Mouse (Mus musculus) Patski (cell line): ENCODE data around the gene Mzt1. TPM values are rescaled to one million over a fixed set of nuclear protein-coding genes. Genes with fewer than 3 reads are reported as not detected.

ENCODE experiments used
- ATAC-seq: fragments of 100-300 bp; one replicate; pipeline ENCODE4 v1.8.0; 2021
- CTCF ChIA-PET: fragments of 350-600 bp; sonication (Branson Sonifier 250); formaldehyde crosslinking; loops from one replicate; lab custom pipeline; 2022; ENCODE audit warnings: inconsistent platforms; lab: Charles Lee
- POLR2A ChIA-PET: fragments of 350-600 bp; sonication (Branson Sonifier 250); formaldehyde crosslinking; loops from one replicate; lab custom pipeline; 2022; ENCODE audit warnings: antibody characterized with exemption, inconsistent platforms; lab: Charles Lee
- DNase-seq: peaks from one replicate; pipeline ENCODE4 v3.0.0-alpha.2; 2011; ENCODE audit warnings: low read depth, low spot score
- H3K27me3 ChIP-seq: fragments of 371-371 bp; one replicate; pipeline ENCODE4 v1.5.1; 2021
- CTCF ChIP-seq: fragments of 100-300 bp; IDR thresholded peaks from one replicate; pipeline ENCODE4 v1.5.1; 2021
- in situ Hi-C: fragments of 300-500 bp; cut with MboI; formaldehyde crosslinking; loops from 3 replicates; pipeline ENCODE4 v1.11.1; 2018; ENCODE audit warnings: low pct_unique_long_range_greater_than_20kb, mixed read lengths
- polyA plus RNA-seq: library from polyadenylated mRNA; unstranded; gene quantifications from one replicate; pipeline ENCODE4 v1.2.3, GENCODE M21; 2021

Mzt1 gene
- polyA plus RNA-seq: 40.5 TPM

- ChIA-PET CTCF (no interaction called here), POLR2A (no interaction called here)
- ATAC-seq (peak; percentile 100), DNase-seq (peak; percentile 64)
- H3K27me3 ChIP-seq: no peaks in the 10 kb centered on the region
- in situ Hi-C loops: no loop called here
- no peak for TF ChIP-seq CTCF
Measured at GRCm38 (mm10) chr14:99046031-99046781, at the start of gene Mzt1, which contains the start of gene Bora. Mzt1 (minus strand) TSS chr14:99046134. Bora (plus strand) TSS chr14:99046222.

GRCm38 (mm10) chr14:99088947-99089346, 43.0 kb upstream of the Mzt1 start:
- DNase-seq (no peak), ATAC-seq (no peak)
- POLR2A ChIA-PET: no interaction called here
- TF ChIP-seq CTCF: no peak
- in situ Hi-C loops: no loop called here
- CTCF ChIA-PET: interaction anchor here (1.4 kb wide), 1 partner anchor 10 kb away, joined by 3 read pairs; no protein-coding TSS in a partner anchor
- H3K27me3 ChIP-seq: no peaks in the 10 kb centered on the region

DNA sequence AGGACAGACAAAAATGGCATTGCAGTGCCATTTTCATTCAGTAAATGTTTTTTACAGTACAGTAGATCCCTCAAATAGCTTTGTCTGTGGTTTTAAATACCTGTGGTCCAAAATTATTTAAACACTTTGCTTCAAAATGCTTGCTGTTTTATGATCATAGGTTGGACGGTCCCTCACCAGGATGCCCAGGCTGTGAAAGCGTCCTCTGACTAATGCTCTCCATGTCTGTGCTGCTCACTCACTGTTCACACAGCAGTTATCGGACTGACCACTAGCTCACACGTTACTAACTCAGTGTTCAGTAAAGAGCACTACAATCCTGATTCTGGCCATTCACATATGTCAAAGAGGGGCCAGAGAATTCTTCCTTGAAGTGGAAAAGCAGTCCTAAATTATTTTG, 25.2 kb upstream of the Mzt1 start:
- ChIA-PET POLR2A (interaction anchor here (0.6 kb wide), 1 partner anchor 13 kb away, joined by 12 read pairs; no protein-coding TSS in a partner anchor), CTCF (no interaction called here)
- in situ Hi-C loops: no loop called here
- ATAC-seq (peak; percentile 99), DNase-seq (peak; percentile 33)
- TF ChIP-seq CTCF: no peak
- H3K27me3 ChIP-seq: no peaks in the 10 kb centered on the region

DNA sequence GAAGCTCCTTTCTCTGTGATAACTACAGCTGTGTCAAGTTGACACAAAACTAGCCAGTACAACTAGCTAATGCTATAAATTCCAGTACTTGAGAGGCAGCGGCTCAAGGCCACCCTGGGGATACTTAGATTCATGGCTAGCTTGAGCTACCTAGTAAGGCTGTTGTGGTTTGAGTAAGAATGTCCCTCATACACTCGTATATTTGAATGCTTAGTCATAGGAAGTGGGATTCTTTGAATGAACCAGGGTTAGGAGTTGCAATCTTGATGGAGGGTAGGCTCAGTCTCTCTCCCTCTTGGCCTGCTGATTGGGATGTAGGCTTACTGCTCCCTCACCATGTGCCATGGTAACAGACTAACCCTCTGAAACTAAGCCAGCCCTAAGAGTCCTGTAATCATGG, 17.2 kb upstream of the Mzt1 start:
- DNase-seq: no peak
- peak; percentile 31 for ATAC-seq
- no peak for TF ChIP-seq CTCF
- in situ Hi-C loops: no loop called here
- H3K27me3 ChIP-seq: no peaks in the 10 kb centered on the region
- ChIA-PET POLR2A (no interaction called here), CTCF (no interaction called here)

DNA sequence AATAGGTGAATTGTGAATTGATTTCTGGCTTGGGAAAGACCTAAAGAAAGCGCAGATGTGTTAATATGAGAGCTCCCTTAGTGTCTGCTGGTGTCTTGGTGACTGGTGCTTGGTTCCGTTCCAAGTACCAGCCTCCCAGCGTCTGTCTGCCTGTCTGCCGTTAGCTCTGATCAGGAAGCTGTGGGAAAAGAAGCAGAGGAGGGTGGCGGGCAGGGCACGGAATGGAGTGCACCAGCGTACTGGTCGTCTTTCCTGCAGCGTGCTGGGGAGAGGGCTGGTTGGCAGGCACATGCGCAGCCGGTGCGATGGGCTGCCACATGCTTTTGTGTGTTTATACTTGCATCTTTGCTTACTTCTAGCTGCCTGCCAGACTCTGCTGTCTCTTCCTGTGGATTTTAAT, 14.7 kb upstream of the Mzt1 start:
- no peak for ATAC-seq
- ChIA-PET CTCF (interaction anchor here (1.1 kb wide), 1 partner anchor 11 kb away, joined by 3 read pairs; no protein-coding TSS in a partner anchor), POLR2A (no interaction called here)
- TF ChIP-seq CTCF: no peak
- DNase-seq: no peak
- H3K27me3 ChIP-seq: no peaks in the 10 kb centered on the region
- in situ Hi-C loops: no loop called here

DNA sequence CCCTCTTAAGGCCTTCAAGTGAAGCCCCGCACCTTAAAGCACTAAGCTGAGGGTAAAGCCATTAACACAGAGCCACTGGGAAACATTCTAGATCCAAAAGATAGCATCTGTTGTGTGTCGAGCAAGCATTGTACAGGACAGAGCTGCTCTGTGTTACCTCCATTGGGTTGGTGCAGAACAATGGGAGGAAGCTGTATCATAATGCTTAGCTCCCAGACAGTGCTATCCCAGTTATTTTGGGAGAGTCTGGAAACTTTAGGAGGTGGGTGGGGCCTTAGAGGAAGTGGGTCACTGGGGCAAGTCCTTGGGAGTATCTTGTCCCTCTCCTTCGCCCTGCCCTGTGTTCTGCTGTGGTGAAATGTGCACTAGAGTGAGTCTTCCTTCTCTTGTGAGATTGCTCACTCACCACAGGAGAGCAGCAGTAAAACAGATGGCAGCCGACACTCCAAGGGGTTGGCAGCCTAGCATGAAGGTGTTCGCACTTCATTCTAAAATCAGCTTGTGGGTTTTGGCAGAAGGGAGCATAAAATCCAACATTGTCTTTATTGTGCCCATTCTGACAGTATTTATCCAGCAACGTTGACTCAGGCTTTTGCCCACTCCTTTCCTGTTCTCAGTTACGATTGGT, 13.1 kb upstream of the Mzt1 start:
- DNase-seq (no peak), ATAC-seq (no peak)
- in situ Hi-C loops: no loop called here
- no peaks in the 10 kb centered on the region for H3K27me3 ChIP-seq
- ChIA-PET POLR2A (no interaction called here), CTCF (no interaction called here)
- TF ChIP-seq CTCF: no peak

DNA sequence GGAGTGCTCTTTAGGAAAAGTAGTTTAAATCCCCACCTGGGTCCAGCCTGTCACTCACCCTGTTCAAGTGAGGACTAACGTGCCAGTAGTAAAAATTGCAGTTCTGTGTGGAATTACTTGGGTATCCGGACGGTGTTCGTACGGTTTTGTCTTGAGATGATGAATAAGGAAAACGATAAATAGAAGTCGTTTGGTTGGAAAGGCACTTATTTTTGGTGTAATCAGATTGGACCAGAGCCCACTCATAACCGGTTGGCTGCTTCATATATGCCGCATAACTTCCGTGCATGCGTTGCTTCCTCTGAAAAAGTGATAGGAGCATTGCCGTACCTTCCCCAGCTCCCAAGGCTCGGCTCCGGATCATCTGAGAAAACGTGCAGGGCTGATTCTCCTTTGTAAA, 848 bp upstream of the Mzt1 start:
- CTCF ChIA-PET: no interaction called here
- in situ Hi-C loops: no loop called here
- DNase-seq (no peak), ATAC-seq (no peak)
- no peak for TF ChIP-seq CTCF
- H3K27me3 ChIP-seq: no peaks in the 10 kb centered on the region
- POLR2A ChIA-PET: no interaction called here

DNA sequence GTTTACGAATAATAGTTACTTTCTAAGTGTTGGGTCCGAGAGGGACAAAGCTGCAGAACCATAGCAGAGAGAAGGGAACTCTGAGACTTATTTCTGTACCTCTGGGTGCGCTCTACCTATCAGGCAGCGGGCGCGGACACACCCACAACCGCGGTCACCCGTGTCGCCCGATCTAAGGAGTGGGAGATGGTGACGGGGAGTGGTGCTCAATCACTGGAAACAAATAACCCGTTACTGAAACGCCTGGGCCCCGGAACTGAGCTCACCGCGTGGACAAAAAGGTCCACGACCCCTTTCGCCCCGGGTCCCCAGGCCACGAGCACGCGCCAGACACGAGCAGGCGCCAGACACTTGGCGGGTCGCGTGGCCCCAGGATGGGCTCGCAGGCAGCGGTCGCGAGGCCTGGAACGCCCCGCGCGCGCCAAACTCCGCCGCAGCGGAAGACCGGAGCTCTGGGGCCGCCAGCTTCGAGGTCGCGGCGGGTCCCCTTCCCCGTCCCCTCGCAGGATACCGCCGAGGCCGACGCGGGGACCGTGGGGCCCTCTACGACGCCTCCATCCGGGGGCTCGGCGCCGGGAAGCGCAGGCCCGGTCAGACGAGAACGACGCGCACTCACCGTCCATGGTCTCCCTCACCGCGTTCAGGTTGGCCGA, 430 bp downstream of the Mzt1 start:
- no peak for TF ChIP-seq CTCF
- in situ Hi-C loops: no loop called here
- CTCF ChIA-PET: no interaction called here
- POLR2A ChIA-PET: no interaction called here
- DNase-seq (no peak), ATAC-seq (peak; percentile 23)
- no peaks in the 10 kb centered on the region for H3K27me3 ChIP-seq

GRCm38 (mm10) chr14:99044718-99045117, 1.2 kb downstream of the Mzt1 start:
- in situ Hi-C loops: no loop called here
- POLR2A ChIA-PET: no interaction called here
- no peaks in the 10 kb centered on the region for H3K27me3 ChIP-seq
- DNase-seq (no peak), ATAC-seq (no peak)
- CTCF ChIA-PET: no interaction called here
- TF ChIP-seq CTCF: no peak

DNA sequence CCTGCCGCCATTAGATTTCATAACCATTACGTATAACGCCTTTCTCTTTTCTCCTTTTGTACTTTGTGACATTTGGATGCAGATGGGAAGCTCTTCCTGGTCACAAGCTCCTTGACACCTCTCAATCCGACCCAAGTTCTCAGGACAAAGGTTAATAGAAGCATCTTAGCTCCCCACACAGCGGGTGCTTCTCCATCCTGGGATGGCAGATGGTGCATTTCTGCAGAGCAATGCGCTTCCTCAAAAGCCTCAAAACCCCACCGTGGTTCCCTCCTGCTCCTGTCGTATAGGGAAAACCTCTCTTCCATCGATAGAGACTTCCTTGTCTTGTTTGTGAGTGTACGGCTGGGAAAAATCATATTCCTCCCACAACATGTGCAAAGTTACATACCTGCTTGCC, 1.8 kb downstream of the Mzt1 start:
- no peak for TF ChIP-seq CTCF
- in situ Hi-C loops: no loop called here
- CTCF ChIA-PET: no interaction called here

GRCm38 (mm10) chr14:99043499-99043898, 2.4 kb downstream of the Mzt1 start:
- ATAC-seq (no peak), DNase-seq (no peak)
- no peaks in the 10 kb centered on the region for H3K27me3 ChIP-seq
- TF ChIP-seq CTCF: no peak
- in situ Hi-C loops: no loop called here
- CTCF ChIA-PET: no interaction called here
- POLR2A ChIA-PET: no interaction called here

More for the DNA sequence above, 1.8 kb downstream of the Mzt1 start:
- no peak for DNase-seq
- ATAC-seq: no peak
- no peaks in the 10 kb centered on the region for H3K27me3 ChIP-seq
- POLR2A ChIA-PET: no interaction called here
